Mouse (Mus musculus) forebrain, embryonic 11.5 days (tissue): ENCODE results near the gene Rab33b. TPM values are rescaled to one million over a fixed set of nuclear protein-coding genes. Genes with fewer than 3 reads are reported as not detected.

ENCODE experiments used
- ATAC-seq: fragments of 200-750 bp; cut with Nextera tagmentation; replicated peaks from 2 replicates; pipeline ENCODE4 v1.8.0; 2017; ENCODE audit warnings: moderate TSS enrichment; ENCODE audit not compliant: low FRiP score
- DNase-seq: peaks from one replicate; pipeline ENCODE4 v3.0.0-alpha.2; 2017; ENCODE audit warnings: low spot score
- H3K27ac ChIP-seq: fragments of 300-500 bp; sonication (generic); 2 replicates; pipeline ENCODE4 v1.5.1; 2014; ENCODE audit warnings: low read depth, low read length
- H3K27me3 ChIP-seq: fragments of 300-500 bp; sonication (generic); 2 replicates; pipeline ENCODE4 v1.6.1; 2014; ENCODE audit warnings: mild to moderate bottlenecking, low read length, mixed read lengths; ENCODE audit not compliant: control insufficient read depth, insufficient read depth
- H3K36me3 ChIP-seq: fragments of 300-500 bp; sonication (generic); 2 replicates; pipeline ENCODE4 v1.6.1; 2014; ENCODE audit warnings: mild to moderate bottlenecking, low read length, moderate library complexity, mixed read lengths; ENCODE audit not compliant: control insufficient read depth, insufficient read depth
- H3K4me1 ChIP-seq: fragments of 300-500 bp; sonication (generic); replicated peaks from 2 replicates; pipeline ENCODE4 v1.6.1; 2014; ENCODE audit warnings: low read length, mixed read lengths; ENCODE audit not compliant: control insufficient read depth, insufficient read depth
- H3K4me2 ChIP-seq: fragments of 300-500 bp; sonication (generic); 2 replicates; pipeline ENCODE4 v1.6.1; 2014; ENCODE audit warnings: low read depth, mild to moderate bottlenecking, low read length, moderate library complexity, mixed read lengths; ENCODE audit not compliant: severe bottlenecking
- H3K4me3 ChIP-seq: fragments of 300-500 bp; sonication (generic); 2 replicates; pipeline ENCODE4 v1.5.1; 2014; ENCODE audit warnings: low read depth, low read length
- H3K9ac ChIP-seq: fragments of 300-500 bp; sonication (generic); 2 replicates; pipeline ENCODE4 v1.6.1; 2014; ENCODE audit warnings: low read length
- H3K9me3 ChIP-seq: fragments of 300-500 bp; sonication (generic); 2 replicates; pipeline ENCODE4 v1.6.1; 2016; ENCODE audit warnings: low read length, mixed read lengths; ENCODE audit not compliant: control insufficient read depth
- WGBS: fragments of 180-500 bp; shearing (Covaris S2); extraction: QIAGEN DNeasy Blood & Tissue Kit; methylation state at CpG from one replicate; pipeline ENCODE4 v1.1.7; 2014; 5-methylcytosine and 5-hydroxymethylcytosine counted together
- polyA plus RNA-seq: library from polyadenylated mRNA; unstranded; fragments of >200 nt; fragmentation: Nextera tagmentation; extraction: Ambion mirVana; gene quantifications from 2 replicates; pipeline ENCODE4 v1.2.1, GENCODE M21; 2014

Rab33b gene
- polyA plus RNA-seq, 1 experiment from 2014 or later = 14.8 TPM

DNA sequence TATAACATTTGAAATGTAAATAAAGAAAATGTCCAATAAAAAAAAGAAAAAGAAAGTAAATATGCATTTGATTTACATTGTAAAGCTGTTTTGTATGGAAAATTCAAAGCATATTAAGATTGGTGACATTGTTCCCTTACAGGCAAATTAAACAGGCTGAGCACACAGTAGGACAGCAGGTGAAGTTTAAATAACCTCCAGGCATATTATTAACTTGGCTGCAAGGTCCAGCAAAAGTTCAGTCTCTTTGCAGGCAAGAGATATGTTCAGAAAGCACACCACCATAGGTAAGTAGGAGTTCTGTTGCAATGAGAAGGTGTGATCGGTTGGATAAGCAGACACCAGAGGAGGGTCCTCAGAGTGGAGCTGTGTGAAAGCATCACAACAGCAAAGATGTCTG is 14.3 kb downstream of the Rab33b start:
- no peaks in the 10 kb centered on the region for H3K4me1 ChIP-seq
- H3K4me2 ChIP-seq = no peak overlapping the region
- no peak overlapping the region for H3K4me3 ChIP-seq
- DNase-seq = no peak
- H3K9me3 ChIP-seq = no peaks in the 10 kb centered on the region
- ATAC-seq = no peak
- no peaks in the 10 kb centered on the region for H3K36me3 ChIP-seq
- 96% methylated on average over 1 of the region's 1 CpGs for WGBS
- no peaks in the 10 kb centered on the region for H3K27me3 ChIP-seq
- H3K27ac ChIP-seq = no peak overlapping the region
- no peak overlapping the region for H3K9ac ChIP-seq

DNA sequence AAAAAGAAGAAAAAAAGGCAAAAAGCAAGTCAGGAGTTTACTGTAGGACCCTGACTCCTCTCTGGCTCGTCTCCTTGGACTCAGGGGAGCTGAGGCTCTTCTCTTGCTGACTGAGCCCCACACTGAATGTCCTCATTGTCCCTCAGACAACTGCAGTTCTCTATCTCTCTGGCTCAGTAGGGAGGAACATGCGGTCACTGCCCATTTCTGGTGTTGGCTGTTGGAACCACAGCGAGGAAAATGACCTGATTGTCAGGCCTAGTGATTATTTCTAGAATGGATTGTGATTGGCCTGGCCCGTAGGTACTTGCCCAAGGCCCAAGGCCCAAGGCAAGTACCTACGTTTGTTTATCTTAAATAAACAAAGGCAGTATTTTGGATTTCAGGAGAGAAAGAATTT is 14.9 kb downstream of the Rab33b start:
- Histone ChIP-seq H3K27ac (no peak overlapping the region), H3K4me2 (no peak overlapping the region), H3K27me3 (no peaks in the 10 kb centered on the region), H3K9me3 (no peaks in the 10 kb centered on the region), H3K9ac (no peak overlapping the region), H3K4me3 (no peak overlapping the region), H3K4me1 (no peaks in the 10 kb centered on the region), H3K36me3 (no peaks in the 10 kb centered on the region)
- WGBS = 81% methylated on average over 5 of the region's 5 CpGs
- DNase-seq = peak; percentile 37
- no peak for ATAC-seq

DNA sequence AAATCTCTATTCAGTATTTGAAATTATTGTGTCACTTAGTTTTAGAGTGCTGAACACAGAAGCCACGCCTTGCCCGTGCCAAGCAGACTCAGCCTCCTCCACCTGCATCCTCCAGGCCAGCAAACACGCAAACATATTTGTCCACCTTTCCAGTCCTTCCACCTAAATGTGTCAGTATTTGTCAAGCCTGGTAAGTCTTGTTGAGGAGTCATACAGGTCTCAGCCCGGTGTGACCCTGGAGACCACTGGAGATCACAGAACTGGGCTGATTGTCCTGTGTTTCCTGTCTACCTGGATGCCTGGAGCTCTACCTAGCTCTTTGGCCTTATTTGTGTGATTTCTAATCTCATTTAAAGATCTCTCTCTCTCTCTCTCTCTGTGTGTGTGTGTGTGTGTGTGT is 16.2 kb downstream of the Rab33b start:
- no peak overlapping the region for H3K4me2 ChIP-seq
- H3K4me1 ChIP-seq = no peaks in the 10 kb centered on the region
- 91% methylated on average over 4 of the region's 4 CpGs for WGBS
- no peaks in the 10 kb centered on the region for H3K9me3 ChIP-seq
- no peaks in the 10 kb centered on the region for H3K36me3 ChIP-seq
- ATAC-seq = no peak
- no peaks in the 10 kb centered on the region for H3K27me3 ChIP-seq
- no peak overlapping the region for H3K9ac ChIP-seq
- DNase-seq = peak; percentile 29
- no peak overlapping the region for H3K4me3 ChIP-seq
- no peak overlapping the region for H3K27ac ChIP-seq

DNA sequence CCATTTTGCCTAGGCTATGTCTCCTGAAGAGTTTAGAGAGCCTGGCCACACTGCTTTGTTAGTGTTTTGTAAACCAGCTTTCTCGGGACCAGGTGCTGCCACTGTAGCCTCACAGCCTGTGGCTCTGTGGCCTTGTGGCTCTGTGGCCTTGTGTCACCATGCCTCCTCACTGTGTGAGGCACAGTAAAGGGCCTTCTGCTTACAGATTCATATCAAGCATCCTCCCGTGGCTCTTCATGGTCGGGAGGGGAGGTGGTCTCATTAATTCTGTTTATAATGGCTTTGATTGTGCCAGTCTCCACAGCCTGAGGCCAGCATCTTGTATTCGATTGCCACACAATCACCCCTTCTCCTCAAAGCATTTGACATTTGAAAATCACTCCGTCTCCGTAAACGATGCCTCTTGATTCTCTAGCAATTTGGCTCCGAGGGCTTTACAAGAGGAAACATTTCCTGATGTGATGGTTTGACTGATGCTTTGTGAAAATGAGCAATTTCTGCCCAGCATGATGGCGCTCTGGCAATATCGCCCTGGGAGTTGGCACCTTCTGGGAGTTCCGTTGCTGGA is 20.7 kb downstream of the Rab33b start:
- Histone ChIP-seq H3K27me3 (no peaks in the 10 kb centered on the region), H3K4me1 (no peaks in the 10 kb centered on the region), H3K4me3 (no peak overlapping the region), H3K4me2 (no peak overlapping the region), H3K9ac (no peak overlapping the region), H3K36me3 (no peaks in the 10 kb centered on the region), H3K9me3 (no peaks in the 10 kb centered on the region), H3K27ac (no peak overlapping the region)
- 68% methylated on average over 11 of the region's 11 CpGs for WGBS
- DNase-seq = no peak
- ATAC-seq = no peak

DNA sequence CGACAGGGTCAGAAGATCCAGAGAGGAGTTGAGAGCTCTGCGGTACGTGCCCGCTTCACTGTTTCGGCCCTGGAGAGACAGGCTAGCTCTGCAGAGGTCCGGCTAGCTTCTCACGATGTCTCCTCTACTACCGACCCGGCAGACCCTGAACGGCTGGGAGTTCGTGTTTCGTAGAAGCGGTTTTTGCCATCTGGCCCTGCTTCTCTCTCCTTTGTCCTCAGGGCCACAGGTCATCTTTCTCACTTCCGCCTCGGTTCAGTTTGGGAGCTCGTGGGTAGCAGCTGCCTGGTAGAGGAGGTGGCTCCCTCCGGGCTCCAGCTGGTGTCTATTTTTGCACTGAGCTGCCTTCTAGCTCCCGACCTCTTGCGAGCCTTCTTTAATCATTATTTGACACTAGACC is 21.7 kb downstream of the Rab33b start:
- Histone ChIP-seq H3K36me3 (no peaks in the 10 kb centered on the region), H3K9ac (no peak overlapping the region), H3K9me3 (no peaks in the 10 kb centered on the region), H3K4me3 (no peak overlapping the region), H3K4me2 (no peak overlapping the region), H3K27ac (no peak overlapping the region), H3K4me1 (no peaks in the 10 kb centered on the region), H3K27me3 (no peaks in the 10 kb centered on the region)
- DNase-seq = no peak
- 68% methylated on average over 19 of the region's 19 CpGs for WGBS
- ATAC-seq = no peak

DNA sequence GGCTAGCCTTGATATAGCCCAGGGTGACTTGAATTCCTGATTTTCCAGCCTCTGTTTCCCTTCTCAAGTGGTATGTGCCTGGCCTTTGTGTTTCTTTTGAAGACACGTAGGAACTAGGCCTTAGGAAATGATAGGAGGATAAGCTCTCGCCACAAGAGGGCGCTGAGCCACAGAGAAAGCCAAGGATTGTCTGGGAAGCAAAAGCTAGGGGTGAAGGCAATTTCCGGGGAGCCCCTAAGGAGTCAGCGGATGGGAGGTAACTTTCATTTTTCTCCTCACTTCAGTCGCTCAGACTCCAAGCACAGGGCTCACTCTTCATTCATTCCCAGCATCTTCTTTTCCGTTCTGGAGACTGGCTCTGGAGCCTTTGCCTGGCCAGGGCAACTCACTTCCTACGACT is 27.2 kb downstream of the Rab33b start:
- Histone ChIP-seq H3K9ac (no peak overlapping the region), H3K27ac (no peak overlapping the region), H3K4me1 (no peaks in the 10 kb centered on the region), H3K4me3 (no peak overlapping the region), H3K4me2 (no peak overlapping the region), H3K36me3 (no peaks in the 10 kb centered on the region), H3K9me3 (no peaks in the 10 kb centered on the region), H3K27me3 (no peaks in the 10 kb centered on the region)
- ATAC-seq = no peak
- peak; percentile 82 for DNase-seq
- WGBS = 28% methylated on average over 8 of the region's 8 CpGs

DNA sequence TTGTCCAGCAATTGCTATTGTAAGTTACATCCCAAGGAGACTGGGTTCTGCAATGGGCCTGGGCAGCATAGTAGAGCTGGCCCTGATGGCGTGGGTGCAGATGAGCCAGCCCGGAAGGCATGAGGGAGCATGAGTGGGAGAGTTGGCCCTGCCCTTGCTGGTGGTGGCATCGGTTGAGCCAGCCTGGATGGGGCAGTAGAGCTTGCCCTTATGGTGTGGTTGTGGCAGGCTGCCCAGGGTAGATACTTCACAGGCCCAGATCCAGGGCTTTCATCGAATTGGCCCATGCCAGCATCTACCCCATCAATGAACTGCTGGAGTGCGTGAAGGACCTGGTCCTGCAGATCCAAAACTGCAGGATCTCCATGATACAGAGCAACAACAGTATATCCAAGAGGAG is 28.3 kb downstream of the Rab33b start:
- no peaks in the 10 kb centered on the region for H3K36me3 ChIP-seq
- DNase-seq (no peak), ATAC-seq (no peak)
- no peaks in the 10 kb centered on the region for H3K9me3 ChIP-seq
- H3K27ac ChIP-seq = no peak overlapping the region
- H3K9ac ChIP-seq = no peak overlapping the region
- no peaks in the 10 kb centered on the region for H3K4me1 ChIP-seq
- 97% methylated on average over 5 of the region's 5 CpGs for WGBS
- H3K4me3 ChIP-seq = no peak overlapping the region
- no peak overlapping the region for H3K4me2 ChIP-seq
- H3K27me3 ChIP-seq = no peaks in the 10 kb centered on the region

DNA sequence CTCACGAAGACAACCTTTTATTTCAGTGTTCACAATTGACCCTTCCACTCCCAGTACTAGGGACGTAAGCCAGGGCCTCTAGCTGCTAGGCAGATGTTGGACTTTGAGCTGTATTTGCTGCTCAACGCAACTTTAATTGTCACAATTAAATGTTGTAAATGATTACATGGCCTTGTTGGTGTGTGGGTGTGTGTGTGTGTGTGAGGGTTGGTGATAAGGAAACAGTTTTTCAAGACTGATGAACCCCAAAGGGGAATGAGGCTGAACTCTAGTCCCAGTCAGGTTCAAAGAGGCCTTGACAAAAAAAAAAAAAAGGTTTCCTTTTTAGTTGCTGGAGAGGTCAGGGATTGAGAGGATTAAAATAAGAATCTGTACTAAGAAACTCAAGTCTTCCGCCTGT is 33.7 kb downstream of the Rab33b start:
- Histone ChIP-seq H3K27ac (no peak overlapping the region), H3K27me3 (no peaks in the 10 kb centered on the region), H3K4me3 (no peak overlapping the region), H3K4me2 (no peak overlapping the region), H3K9ac (no peak overlapping the region), H3K36me3 (no peaks in the 10 kb centered on the region; the same call in 1 of the 2 replicates), H3K9me3 (no peaks in the 10 kb centered on the region), H3K4me1 (no peaks in the 10 kb centered on the region)
- 85% methylated on average over 4 of the region's 4 CpGs for WGBS
- DNase-seq (no peak), ATAC-seq (no peak)

DNA sequence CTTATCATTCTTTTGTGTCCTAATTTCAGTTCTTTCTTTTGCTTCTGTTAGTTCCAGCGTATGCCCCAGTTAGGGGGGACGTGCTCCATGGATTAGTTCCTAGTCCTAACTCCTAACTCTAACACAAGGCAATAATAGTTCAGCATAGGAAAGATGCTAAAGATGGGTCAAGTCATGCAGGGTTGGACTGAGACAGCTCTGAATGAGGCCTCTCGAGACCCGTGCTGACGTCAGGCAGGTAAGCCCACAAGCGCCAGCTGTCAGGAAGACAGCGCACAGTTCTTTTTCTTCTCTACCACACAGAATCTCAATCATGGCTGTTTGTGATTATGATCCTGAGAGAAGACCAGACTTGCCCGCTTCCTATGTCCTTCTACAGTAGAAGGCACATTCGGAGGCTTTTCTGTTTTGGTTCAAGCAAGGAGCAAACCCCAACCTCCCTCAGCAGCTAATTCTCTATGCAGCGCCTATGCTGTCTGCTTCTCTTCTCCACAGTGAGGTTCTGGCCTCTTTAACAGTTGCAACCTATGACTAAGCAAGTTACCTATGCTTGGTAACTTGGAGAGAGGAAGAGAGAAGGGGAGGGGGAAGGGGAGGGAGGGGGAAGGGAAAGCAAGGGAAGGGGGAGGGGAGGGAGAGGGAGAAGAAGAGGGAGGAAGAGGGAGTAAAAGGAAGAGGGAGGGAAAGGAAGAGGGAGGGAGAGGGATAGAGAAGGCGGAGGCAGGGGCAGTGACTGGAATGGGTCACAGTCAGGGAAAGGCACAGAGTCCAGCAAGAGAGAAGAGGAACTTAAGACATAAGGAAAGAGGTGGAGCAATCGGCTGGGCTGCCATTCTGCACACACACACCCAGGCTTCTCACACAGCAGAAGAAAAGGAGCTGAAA is 34.4 kb downstream of the Rab33b start:
- Histone ChIP-seq H3K4me3 (no peak overlapping the region), H3K9me3 (no peaks in the 10 kb centered on the region), H3K9ac (no peak overlapping the region), H3K4me1 (no peaks in the 10 kb centered on the region), H3K27ac (no peak overlapping the region), H3K4me2 (no peak overlapping the region), H3K27me3 (no peaks in the 10 kb centered on the region), H3K36me3 (no peaks in the 10 kb centered on the region; the same call in 1 of the 2 replicates)
- WGBS = 75% methylated on average over 12 of the region's 12 CpGs
- DNase-seq = no peak
- no peak for ATAC-seq
